Mouse (Mus musculus): ENCODE results near the gene Rarg. TPM values are rescaled to one million over a fixed set of nuclear protein-coding genes. Genes with fewer than 3 reads are reported as not detected.
A peak's percentile ranks its signal among the peaks of the same experiment; 100 is the strongest.

The Rarg gene
- polyA plus RNA-seq, 1 experiment from 2014 or later, result 5.9 TPM

DNA sequence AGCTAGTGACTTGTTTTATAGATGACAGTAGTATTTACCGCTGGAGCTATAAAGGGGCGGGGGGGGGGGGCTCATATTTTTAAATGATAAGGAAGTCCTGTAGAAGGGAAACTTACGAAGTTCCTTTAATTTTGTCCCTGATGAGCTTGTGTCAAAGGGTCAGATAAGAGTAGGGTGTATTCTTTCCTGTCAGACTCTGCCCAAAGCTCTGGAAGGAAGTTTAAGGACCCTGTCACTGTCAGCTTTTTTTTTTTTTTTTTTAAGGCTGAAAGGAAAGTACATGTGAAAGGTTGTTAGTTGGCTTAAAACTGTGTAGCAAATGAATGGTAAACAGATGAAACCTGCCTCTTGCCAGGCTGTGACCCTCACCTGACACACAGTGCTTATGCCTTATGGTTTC is 26.3 kb upstream of the Rarg start:
- TF ChIP-seq CTCF (IDR thresholded peaks at IDR 0.05; ENCODE audit: low read depth), result no peak
- Histone ChIP-seq H3K9me3 (ENCODE audit: control insufficient read depth) (no peaks in the 10 kb centered on the region), H3K36me3 (ENCODE audit: control insufficient read depth, insufficient read depth) (peaks cover 15% of the 10 kb centered on the region), H3K4me1 (replicated peaks; ENCODE audit: control insufficient read depth, insufficient read depth, low read length) (peaks cover 3% of the 10 kb centered on the region; the same call in 1 of the 2 replicates), H3K4me2 (replicated peaks; ENCODE audit: low read depth) (no peak overlapping the region), H3K9ac (ENCODE audit: low read depth, low read length) (no peak overlapping the region), H3K4me3 (ENCODE audit: low read depth, low read length) (no peak overlapping the region), H3K27ac (ENCODE audit: low read depth, low read length) (no peak overlapping the region), H3K27me3 (replicated peaks; ENCODE audit: control insufficient read depth, insufficient read depth, low read length) (no peaks in the 10 kb centered on the region)
- ATAC-seq, result no peak
- 67% methylated on average over 3 of the region's 3 CpGs for WGBS

- no peak overlapping the region for H3K4me2 ChIP-seq (replicated peaks; ENCODE audit: low read depth)
- H3K27ac ChIP-seq (ENCODE audit: low read depth, low read length), result no peak overlapping the region
- H3K9me3 ChIP-seq (ENCODE audit: control insufficient read depth), result no peaks in the 10 kb centered on the region
- ATAC-seq, result no peak
- peaks cover 3% of the 10 kb centered on the region; the same call in 1 of the 2 replicates for H3K4me1 ChIP-seq (replicated peaks; ENCODE audit: control insufficient read depth, insufficient read depth, low read length)
- H3K4me3 ChIP-seq (ENCODE audit: low read depth, low read length), result no peak overlapping the region
- no peak for TF ChIP-seq CTCF (IDR thresholded peaks at IDR 0.05; ENCODE audit: low read depth)
- H3K9ac ChIP-seq (ENCODE audit: low read depth, low read length), result no peak overlapping the region
- 55% methylated on average over 8 of the region's 8 CpGs for WGBS
- H3K27me3 ChIP-seq (replicated peaks; ENCODE audit: control insufficient read depth, insufficient read depth, low read length), result no peaks in the 10 kb centered on the region
- H3K36me3 ChIP-seq (ENCODE audit: control insufficient read depth, insufficient read depth), result peaks cover 15% of the 10 kb centered on the region
Observed at GRCm38 (mm10) chr15:102282463-102283292, 25.4 kb upstream of the Rarg start.

GRCm38 (mm10) chr15:102280623-102281022 is 23.3 kb upstream of the Rarg start:
- WGBS, result 87% methylated on average over 19 of the region's 19 CpGs
- TF ChIP-seq CTCF (IDR thresholded peaks at IDR 0.05; ENCODE audit: low read depth), result no peak
- H3K4me3 ChIP-seq (ENCODE audit: low read depth, low read length), result no peak overlapping the region
- peaks cover 15% of the 10 kb centered on the region for H3K36me3 ChIP-seq (ENCODE audit: control insufficient read depth, insufficient read depth)
- peak overlapping the region; percentile 92 for H3K4me2 ChIP-seq (replicated peaks; ENCODE audit: low read depth)
- no peak overlapping the region for H3K27ac ChIP-seq (ENCODE audit: low read depth, low read length)
- no peak overlapping the region for H3K9ac ChIP-seq (ENCODE audit: low read depth, low read length)
- no peaks in the 10 kb centered on the region for H3K9me3 ChIP-seq (ENCODE audit: control insufficient read depth)
- no peak for ATAC-seq
- no peaks in the 10 kb centered on the region for H3K27me3 ChIP-seq (replicated peaks; ENCODE audit: control insufficient read depth, insufficient read depth, low read length)
- peaks cover 3% of the 10 kb centered on the region; the same call in 1 of the 2 replicates for H3K4me1 ChIP-seq (replicated peaks; ENCODE audit: control insufficient read depth, insufficient read depth, low read length)

- Histone ChIP-seq H3K27ac (ENCODE audit: low read depth, low read length) (peak overlapping the region; percentile 85), H3K9me3 (ENCODE audit: control insufficient read depth) (no peaks in the 10 kb centered on the region), H3K4me3 (ENCODE audit: low read depth, low read length) (peak overlapping the region; percentile 88), H3K4me1 (replicated peaks; ENCODE audit: control insufficient read depth, insufficient read depth, low read length) (peaks cover 3% of the 10 kb centered on the region; the same call in 1 of the 2 replicates), H3K4me2 (replicated peaks; ENCODE audit: low read depth) (peak overlapping the region; percentile 92), H3K36me3 (ENCODE audit: control insufficient read depth, insufficient read depth) (peaks cover 15% of the 10 kb centered on the region), H3K27me3 (replicated peaks; ENCODE audit: control insufficient read depth, insufficient read depth, low read length) (no peaks in the 10 kb centered on the region), H3K9ac (ENCODE audit: low read depth, low read length) (peak overlapping the region; percentile 71)
- 14% methylated on average over 13 of the region's 13 CpGs for WGBS
- no peak for ATAC-seq
- no peak for TF ChIP-seq CTCF (IDR thresholded peaks at IDR 0.05; ENCODE audit: low read depth)
Observed at GRCm38 (mm10) chr15:102279783-102280520, 22.6 kb upstream of the Rarg start.

- Histone ChIP-seq H3K4me3 (ENCODE audit: low read depth, low read length) (peak within 1 kb of the TSS; percentile 88), H3K27me3 (replicated peaks; ENCODE audit: control insufficient read depth, insufficient read depth, low read length) (no peaks in the 10 kb centered on the region), H3K27ac (ENCODE audit: low read depth, low read length) (peak within 1 kb of the TSS; percentile 85), H3K4me2 (replicated peaks; ENCODE audit: low read depth) (peak within 1 kb of the TSS; percentile 92), H3K9ac (ENCODE audit: low read depth, low read length) (peak within 1 kb of the TSS; percentile 71), H3K36me3 (ENCODE audit: control insufficient read depth, insufficient read depth) (peaks cover 15% of the 10 kb centered on the region), H3K9me3 (ENCODE audit: control insufficient read depth) (no peaks in the 10 kb centered on the region), H3K4me1 (replicated peaks; ENCODE audit: control insufficient read depth, insufficient read depth, low read length) (peaks cover 3% of the 10 kb centered on the region; the same call in 1 of the 2 replicates)
- TF ChIP-seq CTCF (IDR thresholded peaks at IDR 0.05; ENCODE audit: low read depth), result peak; percentile 60
- peak; percentile 94 for ATAC-seq
- WGBS, result under 1% methylated on average over 65 of the region's 65 CpGs
Observed at GRCm38 (mm10) chr15:102279092-102279782, 21.9 kb upstream of the Rarg start, which contains the start of gene Mfsd5. Mfsd5 (plus strand) TSS chr15:102279454.

Data from intestine, postnatal 0 days (tissue).